Mouse (Mus musculus) T-helper 2 cell (primary cell): Measurements from ENCODE around the gene Git2.

Experiments
- in situ Hi-C: fragments of 300-600 bp; cut with MboI, MseI; formaldehyde crosslinking; loops from one replicate; pipeline ENCODE4 v1.15.1; 2025; ENCODE audit warnings: high pct_unique_total_duplicates

Gene Git2

DNA sequence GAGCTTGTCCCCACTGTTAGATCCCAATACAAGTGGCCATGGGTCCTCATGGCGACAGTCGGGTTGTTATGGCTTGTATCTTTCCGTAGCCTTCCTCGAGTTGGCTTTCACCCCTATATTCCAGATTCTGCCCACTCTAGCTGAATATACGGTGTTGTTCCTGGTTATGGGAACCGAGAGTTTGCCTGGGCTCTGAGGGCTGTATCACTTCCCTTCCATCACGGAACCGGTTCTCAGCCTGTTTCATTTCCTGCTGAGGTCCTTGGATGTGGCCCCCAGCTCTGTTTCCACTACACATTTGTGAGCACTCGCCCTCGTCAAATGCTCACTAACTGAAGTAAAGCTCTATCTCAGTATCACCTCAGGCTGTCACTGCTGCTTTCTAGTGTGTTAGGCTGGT lies 53.3 kb downstream of the Git2 start:
- in situ Hi-C loops: no loop called here

DNA sequence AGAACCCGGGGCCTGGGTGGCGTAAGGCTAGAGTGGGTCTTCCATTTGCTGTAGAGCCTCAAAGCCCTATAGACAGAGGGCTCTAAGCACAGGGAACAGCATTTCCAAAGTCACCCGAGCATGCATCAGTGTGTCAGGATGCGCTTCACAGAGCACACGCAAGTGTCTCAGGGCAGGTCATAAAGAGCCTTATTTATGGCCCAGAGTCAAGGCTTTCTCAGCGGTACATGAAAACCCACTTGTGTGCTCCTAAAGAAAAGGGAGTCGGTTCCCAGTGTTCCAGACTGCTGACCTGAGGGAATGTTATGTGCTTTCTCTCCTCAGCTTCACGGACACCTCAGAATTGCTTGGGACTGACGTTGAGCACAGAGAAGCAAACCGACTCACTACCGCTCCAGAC lies 54.5 kb downstream of the Git2 start:
- in situ Hi-C loops: no loop called here

DNA sequence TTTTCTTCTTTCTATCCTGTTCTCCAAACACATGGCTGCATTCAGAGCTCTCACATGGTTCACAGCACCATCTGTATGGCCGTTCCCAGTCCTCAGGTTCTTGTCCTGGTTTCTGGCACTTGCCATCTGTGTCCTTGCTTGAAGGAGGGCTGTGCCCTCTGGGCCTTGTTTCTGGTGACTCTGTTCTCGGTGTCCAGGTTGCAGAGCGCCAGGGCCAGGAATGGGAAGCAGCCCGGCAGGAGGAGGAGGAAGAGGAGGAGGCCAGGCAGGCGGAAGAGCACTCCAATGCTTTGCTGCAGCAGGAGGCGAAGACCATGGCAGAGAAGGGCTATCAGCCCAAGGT lies 55.4 kb downstream of the Git2 start:
- in situ Hi-C loops: no loop called here

DNA sequence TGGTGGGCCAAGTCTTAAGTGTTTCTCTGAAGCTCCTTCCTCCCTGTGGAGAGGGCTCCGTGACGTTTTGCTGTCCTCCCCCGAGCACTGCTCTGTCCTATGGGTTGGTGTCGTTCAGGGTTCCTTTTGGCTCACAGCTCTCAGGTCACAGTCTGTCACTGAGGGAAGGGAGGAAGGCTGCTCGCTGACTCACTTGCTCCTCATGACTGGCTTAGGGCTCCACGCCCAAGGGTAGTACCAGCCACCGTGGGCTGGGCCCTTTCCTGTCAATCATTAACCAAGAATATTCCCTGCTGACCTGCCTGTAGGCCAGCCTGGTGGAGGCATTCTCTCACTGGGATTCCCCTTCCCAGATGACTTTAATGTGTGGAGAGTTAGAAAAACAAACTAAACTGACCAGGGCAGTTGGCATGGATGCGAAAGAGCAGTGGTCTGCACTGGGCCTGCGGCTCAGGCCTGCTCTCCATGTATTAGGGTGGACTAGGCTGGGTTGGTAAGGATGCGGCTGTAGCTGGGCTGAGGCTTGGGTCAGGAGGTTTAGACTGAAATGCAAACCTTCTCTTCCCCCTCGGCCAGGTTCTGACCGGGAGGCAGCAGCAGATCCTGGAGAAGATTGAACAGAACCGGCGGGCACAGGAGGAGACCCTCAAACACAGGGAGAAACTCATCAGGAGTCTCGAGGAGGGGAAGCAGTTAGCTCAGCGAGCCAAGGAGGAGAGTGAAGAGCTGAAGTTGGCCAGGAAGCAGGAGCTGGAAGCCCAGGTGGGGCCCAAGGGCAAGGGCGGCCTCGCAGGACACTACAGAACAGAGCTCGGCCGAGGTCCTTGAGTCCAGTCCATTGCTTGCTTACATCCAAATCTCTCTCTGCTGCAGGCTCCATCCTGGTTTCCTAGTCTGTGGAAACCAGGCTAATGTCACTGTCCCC lies 56.1 kb downstream of the Git2 start:
- in situ Hi-C loops: no loop called here

DNA sequence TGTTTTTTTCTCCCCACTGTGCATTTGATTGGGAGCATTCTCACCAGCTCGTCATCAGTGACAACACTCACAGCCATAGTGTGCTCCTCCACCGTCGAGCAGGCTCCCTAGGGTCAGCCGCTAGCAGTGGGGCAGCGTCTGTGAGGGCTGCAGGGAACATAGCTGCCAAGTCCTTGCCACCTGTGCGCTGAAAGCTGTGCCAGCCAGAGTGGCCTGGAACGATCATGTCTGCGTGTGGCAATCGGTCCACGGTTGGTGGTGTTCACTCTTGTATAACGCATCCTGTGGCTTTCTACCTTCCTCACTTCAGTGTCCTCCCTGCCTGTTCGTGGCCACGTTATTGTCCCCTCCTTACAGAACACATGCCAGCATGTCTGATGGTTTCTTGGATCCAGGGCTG lies 56.8 kb downstream of the Git2 start:
- in situ Hi-C loops: no loop called here

DNA sequence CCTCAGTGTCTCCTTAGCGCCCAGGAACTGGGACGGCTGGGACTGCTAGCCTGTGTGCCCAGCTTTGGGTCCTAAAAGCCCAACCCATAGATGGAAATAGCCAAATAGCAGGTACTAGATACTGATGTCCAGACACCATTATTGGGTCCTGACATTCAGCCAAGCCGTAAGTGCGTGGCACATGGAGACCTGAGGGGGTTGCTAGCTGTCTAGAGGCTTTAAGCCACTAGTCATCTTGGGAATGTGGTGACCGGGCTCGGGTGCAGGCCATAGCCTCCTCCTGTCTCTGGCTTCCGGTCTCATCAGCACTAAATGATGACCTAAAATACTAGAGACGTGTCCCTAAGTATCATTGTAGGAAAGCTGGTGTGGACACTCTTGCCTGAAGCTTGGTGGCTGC lies 57.4 kb downstream of the Git2 start:
- in situ Hi-C loops: no loop called here

DNA sequence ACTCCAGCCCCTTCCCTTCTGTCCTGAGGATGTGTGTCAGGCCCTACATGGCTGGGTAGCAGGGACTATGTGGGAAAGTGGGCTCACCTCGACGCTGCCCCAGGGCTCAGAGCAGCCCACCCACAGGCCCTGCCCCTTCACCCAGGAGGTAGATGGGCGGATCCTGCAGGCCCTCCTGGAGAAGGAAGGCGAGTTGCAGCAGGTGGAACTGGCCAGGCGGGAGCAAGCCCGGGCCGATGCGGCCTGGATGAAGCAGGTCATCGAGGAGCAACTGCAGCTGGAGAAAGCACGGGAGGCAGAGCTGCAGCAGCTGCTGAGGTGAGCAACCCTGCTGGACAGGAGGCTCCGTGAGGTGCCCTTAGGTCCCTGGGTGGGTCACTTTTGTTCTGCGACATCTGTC lies 58.0 kb downstream of the Git2 start:
- in situ Hi-C loops: no loop called here

DNA sequence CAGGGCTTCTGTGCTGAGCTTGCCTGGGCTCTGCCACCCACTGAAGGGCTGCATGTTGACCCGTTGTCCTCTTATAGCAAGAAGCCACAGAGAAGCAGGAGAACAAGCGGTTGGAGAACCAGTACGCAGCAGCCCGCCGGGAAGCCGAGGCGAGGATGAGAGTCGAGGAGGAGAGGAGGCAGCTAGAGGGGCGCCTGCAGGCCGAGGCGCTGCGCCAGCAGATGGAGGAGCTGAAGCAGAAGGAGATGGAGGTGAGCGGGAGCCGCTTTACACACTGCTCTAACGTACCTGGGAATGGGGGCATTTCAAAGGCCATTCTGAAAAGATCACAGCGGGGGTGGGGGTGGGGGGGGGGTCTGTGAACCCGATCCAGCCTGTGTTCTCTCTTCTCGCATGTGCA lies 60.8 kb downstream of the Git2 start:
- in situ Hi-C loops: no loop called here

DNA sequence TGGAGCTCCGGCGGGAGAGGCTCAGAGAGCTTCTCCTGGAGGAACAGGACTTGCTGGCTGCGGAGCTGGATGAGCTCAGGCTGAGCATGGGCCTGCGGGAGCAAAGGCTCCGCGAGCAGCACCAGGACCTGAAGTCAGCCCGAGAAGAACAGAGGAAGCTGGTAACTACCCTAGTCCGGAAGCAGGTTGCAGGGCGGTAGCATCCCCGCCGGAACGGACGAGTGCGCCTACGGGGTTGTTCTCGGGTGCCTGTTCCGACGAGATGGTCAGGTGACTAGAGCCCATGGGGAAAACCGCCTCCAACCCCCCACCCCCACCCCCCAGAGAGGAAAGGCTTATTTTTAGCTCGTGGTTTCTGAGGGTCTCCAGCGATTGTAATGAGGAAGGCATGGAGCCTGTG lies 66.0 kb downstream of the Git2 start:
- in situ Hi-C loops: no loop called here

DNA sequence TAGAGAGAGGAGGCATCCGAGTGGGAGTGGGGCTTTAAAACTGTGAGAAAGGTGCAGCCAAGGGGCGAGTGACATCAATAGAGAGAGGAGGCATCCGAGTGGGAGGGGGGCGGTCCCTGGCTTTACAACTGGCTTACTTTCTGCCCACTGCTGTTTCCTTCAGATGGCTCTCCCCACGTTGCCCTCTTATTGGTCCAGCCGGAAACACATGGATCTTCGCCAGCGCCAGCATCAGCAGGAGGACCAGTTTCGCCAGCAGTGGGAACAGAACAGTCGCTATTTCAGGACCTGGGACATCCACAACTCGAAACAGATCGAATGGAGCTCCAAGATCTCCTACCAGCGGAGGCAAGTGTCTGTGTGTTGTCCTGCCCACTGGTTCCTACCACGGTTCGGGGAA lies 66.8 kb downstream of the Git2 start:
- in situ Hi-C loops: no loop called here

DNA sequence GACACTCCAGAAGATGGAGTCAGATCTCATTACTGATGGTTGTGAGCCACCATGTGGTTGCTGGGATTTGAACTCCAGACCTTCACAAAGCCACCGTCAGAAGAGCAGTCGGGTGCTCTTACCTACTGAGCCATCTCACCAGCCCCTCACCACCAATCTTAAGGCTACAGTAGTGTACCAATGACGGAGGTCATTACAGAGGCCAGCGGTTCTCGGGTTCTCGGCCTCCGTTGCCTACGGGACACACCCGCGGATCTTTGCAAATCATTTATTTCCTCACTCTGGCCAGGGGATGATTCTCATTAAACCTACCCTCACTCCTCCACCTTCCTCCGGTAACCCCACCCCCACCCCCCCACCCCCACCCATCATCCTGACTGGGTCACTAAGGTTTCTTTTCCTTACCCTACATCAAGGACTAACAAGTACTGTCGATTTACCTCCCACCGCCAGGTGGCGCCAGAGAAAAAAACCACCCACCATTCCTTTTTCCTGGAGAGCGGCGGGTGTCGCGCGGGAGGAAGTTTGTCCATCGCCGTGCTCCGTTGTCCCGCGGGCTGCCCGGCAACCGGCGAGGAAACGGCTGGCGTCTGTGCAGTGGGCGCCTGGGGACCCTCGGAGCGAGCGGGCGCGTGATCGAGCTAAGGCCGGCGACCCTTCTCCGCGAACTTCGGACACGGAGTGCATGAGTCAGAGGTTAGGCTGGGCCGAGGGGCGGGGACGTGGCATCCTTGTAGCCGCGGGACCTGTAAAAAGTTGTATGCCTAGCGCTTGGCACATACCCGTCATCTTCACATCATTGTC lies 67.8 kb downstream of the Git2 start, which contains the start of gene Tchp:
Gene Tchp, plus strand, starts transcription at position 496 of the 804 bp plus-strand sequence.
- in situ Hi-C loops: no loop called here

DNA sequence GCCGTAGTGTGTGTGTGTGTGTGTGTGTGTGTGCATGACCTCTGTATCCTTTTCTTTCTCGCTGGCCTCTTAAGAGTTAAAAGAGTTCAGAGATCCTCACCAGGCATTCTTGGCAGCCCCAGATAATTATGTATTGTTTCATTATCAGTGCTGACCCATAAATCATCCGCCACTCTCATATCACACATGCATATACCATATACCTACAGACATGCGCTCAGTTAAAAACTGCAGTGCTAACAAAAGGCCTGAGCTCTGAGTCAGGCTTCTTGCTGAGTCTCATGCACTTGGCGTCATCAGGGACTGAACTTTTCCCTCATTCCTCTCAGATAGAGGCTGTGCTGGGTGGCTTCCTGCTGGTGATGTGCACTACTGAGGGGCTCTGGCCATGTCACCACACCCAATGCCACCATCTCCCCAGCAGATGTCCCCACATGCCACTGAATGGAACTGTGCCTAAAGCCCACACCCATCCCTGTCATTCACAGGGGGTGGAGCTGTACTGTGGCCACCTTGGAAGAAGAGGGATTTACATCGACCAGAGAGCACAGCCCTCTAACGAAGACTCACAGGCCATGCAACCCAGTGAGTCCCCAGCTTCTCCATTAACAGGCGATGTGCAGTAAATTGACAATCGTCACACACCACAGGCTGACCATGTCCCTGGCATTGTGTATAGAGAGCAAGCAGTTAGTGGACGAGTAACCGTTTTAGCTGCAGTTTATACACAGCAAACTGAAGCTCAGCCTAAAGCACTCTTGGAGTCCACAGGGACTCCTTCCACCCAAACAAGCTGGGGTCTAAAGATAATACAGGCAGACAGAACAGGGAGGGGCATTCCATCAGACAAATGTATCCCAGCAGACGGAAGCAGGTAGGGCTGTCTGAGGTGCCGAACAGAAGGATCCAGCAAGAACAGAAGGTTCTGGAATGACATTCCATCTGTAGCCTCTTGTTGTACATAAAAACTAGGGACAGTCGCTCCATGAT lies 72.6 kb downstream of the Git2 start:
- in situ Hi-C loops: no loop called here

DNA sequence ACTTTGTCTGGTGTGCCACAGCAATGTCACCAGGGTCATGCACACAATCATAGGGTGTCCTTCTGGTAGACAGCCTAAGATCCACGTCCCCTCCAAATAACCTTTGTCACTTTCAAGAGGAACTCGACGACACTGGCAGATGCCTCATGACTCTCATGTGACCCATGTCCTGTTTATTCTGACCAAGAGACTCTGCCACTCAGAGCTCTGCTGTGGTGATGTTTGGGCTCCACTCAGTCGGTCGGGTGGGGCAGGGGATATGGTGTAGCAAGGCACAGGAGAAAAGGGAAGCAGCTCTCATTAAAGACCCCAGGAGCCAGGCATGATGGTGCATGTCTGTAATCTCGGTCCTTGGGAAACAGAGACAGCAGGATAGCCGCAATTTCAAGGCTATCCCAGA lies 76.3 kb downstream of the Git2 start:
- in situ Hi-C loops: no loop called here

DNA sequence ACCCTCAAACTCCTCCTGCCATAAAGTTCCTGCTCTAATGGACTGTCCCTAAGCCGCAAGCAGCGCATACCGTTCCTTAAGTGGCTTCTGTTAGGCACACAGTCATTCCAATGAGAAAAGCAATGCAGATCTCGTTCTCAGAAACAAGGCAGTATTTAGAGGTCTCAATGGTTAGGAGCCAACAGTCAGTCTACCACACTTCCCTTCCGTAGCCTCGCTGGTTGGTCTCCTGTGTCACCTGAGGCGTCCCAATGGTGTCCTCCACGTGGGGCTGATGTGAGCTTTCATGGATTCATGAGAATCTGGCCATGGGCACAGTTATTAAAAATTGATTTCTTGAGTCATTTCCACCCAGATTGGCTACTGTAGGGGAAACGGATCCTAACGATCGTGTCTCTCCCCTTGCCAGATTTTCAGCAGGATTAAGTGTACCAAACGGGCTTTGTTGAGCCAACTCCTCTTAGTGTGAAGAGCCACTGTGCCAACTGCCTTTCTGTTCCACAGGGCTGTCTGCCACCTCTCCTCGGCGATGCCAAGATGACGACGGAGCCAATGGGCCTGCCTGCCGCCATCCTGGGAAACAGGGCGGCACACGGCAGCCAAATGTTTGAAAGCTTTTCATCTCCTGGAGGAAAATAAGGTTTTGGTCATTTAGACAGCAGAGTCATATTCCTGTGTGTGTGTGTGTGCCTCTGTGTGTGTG lies 77.1 kb downstream of the Git2 start:
- in situ Hi-C loops: no loop called here

DNA sequence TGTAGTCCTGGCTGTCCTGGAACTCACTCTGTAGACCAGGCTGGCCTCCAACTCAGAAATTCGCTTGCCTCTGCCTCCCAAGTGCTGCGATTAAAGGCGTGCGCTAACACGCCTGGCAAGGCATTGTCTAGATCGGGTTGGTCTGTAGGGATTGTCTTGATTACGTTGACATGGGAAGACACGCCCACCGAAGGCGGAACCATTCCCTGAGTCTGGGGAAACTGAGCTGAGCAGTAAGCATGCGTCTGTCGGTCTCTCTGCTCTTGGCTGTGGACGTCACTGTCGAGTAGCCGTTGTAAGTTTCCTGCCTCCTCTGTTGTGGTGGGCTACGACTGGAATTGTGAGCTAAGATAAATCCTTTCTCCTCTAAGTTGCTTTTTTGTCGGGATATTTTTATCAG lies 78.4 kb downstream of the Git2 start:
- in situ Hi-C loops: no loop called here

DNA sequence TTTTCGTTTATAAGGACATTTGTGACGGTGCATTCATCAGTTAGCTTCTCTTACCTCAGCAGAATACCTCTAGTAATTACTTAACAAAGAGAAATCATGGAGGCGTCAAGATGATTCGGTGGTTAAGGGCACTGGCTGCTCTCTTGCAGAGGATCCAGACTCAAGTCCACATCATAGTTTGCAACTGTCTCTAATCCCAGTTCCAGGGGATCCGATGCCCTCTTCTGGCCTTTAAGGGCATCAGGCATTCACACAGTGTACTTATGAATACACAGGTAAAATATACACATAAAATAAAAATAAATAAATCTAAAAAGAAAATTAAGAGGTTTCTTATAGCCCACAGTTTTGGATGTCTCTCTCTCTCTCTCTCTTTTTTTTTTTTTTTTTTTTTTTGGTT lies 79.5 kb downstream of the Git2 start:
- in situ Hi-C loops: no loop called here

DNA sequence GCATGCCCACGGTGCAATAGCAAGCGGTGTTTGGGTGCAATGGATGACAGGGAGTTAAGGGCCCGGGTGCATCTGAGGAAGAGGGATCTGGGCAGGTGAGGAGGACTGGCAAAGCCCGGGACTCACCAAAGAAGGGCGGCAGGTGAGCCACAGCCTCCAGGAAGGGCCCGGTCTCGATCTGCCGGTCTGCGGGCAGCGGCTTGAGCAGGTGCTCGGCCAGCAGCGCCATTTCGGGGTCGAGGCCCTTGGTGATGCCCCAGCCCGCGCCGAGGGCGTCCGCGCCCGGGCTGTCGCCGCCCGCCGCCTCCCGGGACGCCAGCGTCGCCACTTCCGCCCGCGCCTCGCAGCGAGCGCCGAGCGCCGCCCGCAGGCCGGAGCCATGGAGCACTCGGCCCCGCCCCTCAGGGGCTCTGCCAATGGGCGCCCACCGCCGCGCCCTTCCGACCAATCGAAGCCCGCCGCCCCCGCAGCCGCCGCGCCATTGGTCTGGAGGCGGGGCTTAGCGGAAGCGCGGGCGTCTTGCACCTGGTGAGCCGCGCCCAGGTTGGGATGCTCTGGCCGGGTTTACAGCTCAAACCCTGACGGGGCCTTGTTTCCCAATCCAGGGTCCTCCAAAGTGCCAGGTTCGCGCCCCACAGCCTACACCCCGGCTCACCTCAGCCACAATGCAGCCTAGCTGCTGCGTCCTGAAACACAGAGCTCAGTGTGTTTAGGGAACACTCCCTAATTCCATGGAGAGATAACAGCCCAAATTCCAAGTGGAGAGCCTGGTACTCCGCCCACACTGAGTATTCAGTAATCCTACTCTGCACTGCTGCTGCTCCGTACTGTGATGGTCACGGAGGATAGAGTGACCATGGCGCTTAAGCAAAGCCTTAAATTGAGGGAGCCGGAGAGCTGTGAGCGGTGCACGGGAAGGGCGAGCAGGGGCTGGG lies 84.4 kb downstream of the Git2 start, which contains the start of gene Gltp:
Gene Gltp, minus strand, starts transcription at position 352 of the 935 bp plus-strand sequence.
- in situ Hi-C loops: no loop called here

DNA sequence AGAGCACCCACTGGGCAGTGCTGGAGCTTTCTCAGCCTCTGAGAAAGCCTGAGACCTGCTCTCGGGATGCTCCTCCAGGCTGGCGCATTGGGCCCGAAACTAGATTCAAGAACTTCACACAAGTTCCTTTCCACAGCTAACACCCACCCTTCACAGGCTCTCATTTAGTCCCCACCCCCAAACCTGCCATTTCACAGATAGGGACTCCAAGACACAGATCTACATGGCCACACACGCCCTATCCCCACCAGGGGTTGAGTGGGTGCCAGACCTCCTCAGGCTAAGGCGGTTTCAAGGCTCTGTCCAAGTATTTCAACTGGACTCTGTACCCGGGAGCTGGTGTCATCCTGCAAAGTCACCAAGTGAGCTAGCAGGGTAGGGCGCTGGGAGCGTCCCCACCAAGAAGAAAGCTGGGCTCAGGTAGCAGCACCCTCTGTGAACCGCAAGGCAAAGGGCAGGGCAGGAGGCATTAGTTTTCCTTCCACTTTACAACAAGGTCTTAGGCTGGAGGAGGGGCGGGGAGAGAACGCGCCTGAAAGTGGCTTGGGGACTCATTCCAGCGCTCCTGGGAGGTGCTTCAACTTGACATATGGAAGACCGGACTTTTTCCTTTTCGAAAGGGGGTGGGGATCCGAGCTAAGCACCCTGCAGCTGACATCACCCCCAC lies 85.5 kb downstream of the Git2 start:
- in situ Hi-C loops: no loop called here

DNA sequence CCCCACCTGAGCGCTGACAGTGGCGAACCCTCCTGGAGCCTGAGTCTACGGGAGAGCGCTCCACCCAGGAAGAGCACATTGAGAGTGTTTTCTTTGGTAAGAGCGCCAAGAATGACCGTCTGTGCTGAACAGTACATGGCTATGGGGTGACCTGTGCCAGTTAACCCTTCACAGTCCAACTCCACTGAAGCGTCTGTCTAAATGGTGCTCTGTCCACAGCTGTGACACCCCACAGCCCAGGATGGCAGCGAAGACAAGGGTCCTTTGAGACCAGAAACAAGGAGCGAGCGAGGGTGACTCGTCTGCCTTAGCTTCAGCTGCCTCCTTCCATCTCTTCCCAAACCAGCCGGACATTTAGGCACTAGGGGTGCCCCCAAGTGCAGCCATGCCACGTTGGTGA lies 86.6 kb downstream of the Git2 start:
- in situ Hi-C loops: no loop called here
